Mouse (Mus musculus): ENCODE results near the gene Tmem138. TPM values are rescaled to one million over a fixed set of nuclear protein-coding genes. Genes with fewer than 3 reads are reported as not detected.
"Not testable (repeated sequence)": the region's sequence is repeated elsewhere in the genome, so short reads cannot be mapped to it uniquely, and the experiment has no call there.

The Tmem138 gene
- total RNA-seq, 1 experiment: 22.4 TPM

DNA sequence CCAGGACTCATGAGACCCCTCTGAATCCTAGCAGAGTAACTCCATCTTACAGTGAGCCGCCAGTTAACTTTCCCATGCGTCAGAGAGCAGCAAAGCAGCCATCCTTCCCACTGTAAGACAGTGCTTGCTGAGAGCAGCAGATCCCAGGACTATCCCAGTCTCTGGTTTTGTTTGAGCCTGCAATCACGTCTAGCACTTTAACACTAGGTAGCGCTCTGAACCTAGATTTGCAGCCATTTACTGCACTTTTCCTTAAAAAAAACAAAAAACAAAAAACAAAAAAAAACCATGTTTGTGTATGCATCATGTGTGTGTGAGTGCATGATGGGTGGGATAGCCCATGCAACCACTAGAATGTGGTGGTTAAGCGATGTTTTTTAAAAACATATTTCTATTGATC lies 17.1 kb downstream of the Tmem138 start:
- in situ Hi-C loops (cut with MboI; ENCODE audit: low sequenced_read_pairs in 2 of 2, unreplicated experiment in 2 of 2): no loop called here

DNA sequence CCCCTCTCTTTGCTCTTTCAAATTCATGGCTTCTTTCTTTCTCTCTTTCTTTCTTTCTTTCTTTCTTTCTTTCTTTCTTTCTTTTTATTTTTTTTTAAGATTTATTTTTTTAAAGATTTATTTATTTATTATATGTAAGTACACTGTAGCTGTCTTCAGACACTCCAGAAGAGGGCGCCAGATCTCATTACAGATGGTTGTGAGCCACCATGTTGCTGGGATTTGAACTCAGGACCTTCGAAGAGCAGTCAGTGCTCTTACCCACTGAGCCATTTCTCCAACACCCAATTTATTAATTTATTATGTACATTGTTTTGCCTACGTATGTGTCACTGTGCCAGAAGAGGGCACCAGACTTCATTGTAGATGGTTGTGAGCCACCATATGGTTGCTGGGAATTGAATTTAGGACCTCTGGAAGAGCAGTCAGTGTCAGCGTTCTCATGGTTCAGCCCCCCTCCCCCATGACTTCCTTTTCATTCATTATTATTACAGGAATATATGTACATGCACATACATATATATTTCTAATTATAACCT lies 19.3 kb downstream of the Tmem138 start:
- H3K4me1 ChIP-seq (ENCODE audit: control insufficient read depth in 2 of 2, insufficient read depth in 2 of 2, low read length in 2 of 2, poor library complexity in 1 of 2); H3K36me3 ChIP-seq (ENCODE audit: control insufficient read depth, insufficient read depth, low read length, poor library complexity, severe bottlenecking); H3K9ac ChIP-seq (ENCODE audit: insufficient read depth, low read depth, low read length, poor library complexity, severe bottlenecking); H3K9me3 ChIP-seq (ENCODE audit: control insufficient read depth, insufficient read depth, low read depth, low read length); H3K27ac ChIP-seq (ENCODE audit: insufficient read depth, low read depth, low read length, poor library complexity, severe bottlenecking); H3K4me3 ChIP-seq (ENCODE audit: insufficient read depth in 1 of 2, low read depth in 1 of 2, low read length in 2 of 2, poor library complexity in 1 of 2, severe bottlenecking in 1 of 2); in situ Hi-C loops (cut with MboI; ENCODE audit: low sequenced_read_pairs in 2 of 2, unreplicated experiment in 2 of 2); DNase-seq (ENCODE audit: low read depth, low spot score): not testable (repeated sequence)

More for the DNA sequence above, 17.1 kb downstream of the Tmem138 start:
- H3K9ac ChIP-seq (ENCODE audit: insufficient read depth, low read depth, low read length, poor library complexity, severe bottlenecking): no peak overlapping the region
- H3K36me3 ChIP-seq (ENCODE audit: control insufficient read depth, insufficient read depth, low read length, poor library complexity, severe bottlenecking): no peaks in the 10 kb centered on the region
- TF ChIP-seq HCFC1 (IDR thresholded peaks at IDR 0.05; ENCODE audit: borderline replicate concordance, insufficient read depth, low read length): no peak
- peak; percentile 67 for TF ChIP-seq ZNF384 (IDR thresholded peaks at IDR 0.05; ENCODE audit: low read depth, low read length)
- H3K27ac ChIP-seq (ENCODE audit: insufficient read depth, low read depth, low read length, poor library complexity, severe bottlenecking): no peak overlapping the region
- H3K4me3 ChIP-seq (ENCODE audit: insufficient read depth in 1 of 2, low read depth in 1 of 2, low read length in 2 of 2, poor library complexity in 1 of 2, severe bottlenecking in 1 of 2): no peak overlapping the region
- DNase-seq (ENCODE audit: low read depth, low spot score): no peak
- H3K9me3 ChIP-seq (ENCODE audit: control insufficient read depth, insufficient read depth, low read depth, low read length): no peaks in the 10 kb centered on the region
- H3K4me1 ChIP-seq (ENCODE audit: control insufficient read depth in 2 of 2, insufficient read depth in 2 of 2, low read length in 2 of 2, poor library complexity in 1 of 2): no peaks in the 10 kb centered on the region; a peak in 1 of 4 replicates

- Histone ChIP-seq H3K36me3 (ENCODE audit: control insufficient read depth, insufficient read depth, low read length, poor library complexity, severe bottlenecking) (no peaks in the 10 kb centered on the region), H3K4me1 (ENCODE audit: control insufficient read depth in 2 of 2, insufficient read depth in 2 of 2, low read length in 2 of 2, poor library complexity in 1 of 2) (no peaks in the 10 kb centered on the region; a peak in 1 of 4 replicates), H3K9ac (ENCODE audit: insufficient read depth, low read depth, low read length, poor library complexity, severe bottlenecking) (no peak overlapping the region), H3K4me3 (ENCODE audit: insufficient read depth in 1 of 2, low read depth in 1 of 2, low read length in 2 of 2, poor library complexity in 1 of 2, severe bottlenecking in 1 of 2) (no peak overlapping the region), H3K9me3 (ENCODE audit: control insufficient read depth, insufficient read depth, low read depth, low read length) (no peaks in the 10 kb centered on the region), H3K27ac (ENCODE audit: insufficient read depth, low read depth, low read length, poor library complexity, severe bottlenecking) (no peak overlapping the region)
- in situ Hi-C loops (cut with MboI; ENCODE audit: low sequenced_read_pairs in 2 of 2, unreplicated experiment in 2 of 2): no loop called here
- TF ChIP-seq ZC3H11A (IDR thresholded peaks at IDR 0.05; ENCODE audit: borderline replicate concordance, low read depth, low read length): no peak
- TF ChIP-seq HCFC1 (IDR thresholded peaks at IDR 0.05; ENCODE audit: borderline replicate concordance, insufficient read depth, low read length): no peak
- TF ChIP-seq CHD2 (IDR thresholded peaks at IDR 0.05; ENCODE audit: low read depth, low read length): no peak
- no peak for TF ChIP-seq ZNF384 (IDR thresholded peaks at IDR 0.05; ENCODE audit: low read depth, low read length)
- no peak for TF ChIP-seq MAFK (IDR thresholded peaks at IDR 0.05; ENCODE audit: insufficient read depth, low read depth, low read length)
- no peak for DNase-seq (ENCODE audit: low read depth, low spot score)
Measured at GRCm38 (mm10) chr19:10557430-10557829, 19.7 kb downstream of the Tmem138 start.

- TF ChIP-seq CHD2 (IDR thresholded peaks at IDR 0.05; ENCODE audit: low read depth, low read length) (no peak), ZNF384 (IDR thresholded peaks at IDR 0.05; ENCODE audit: low read depth, low read length) (no peak), HCFC1 (IDR thresholded peaks at IDR 0.05; ENCODE audit: borderline replicate concordance, insufficient read depth, low read length) (no peak), ZC3H11A (IDR thresholded peaks at IDR 0.05; ENCODE audit: borderline replicate concordance, low read depth, low read length) (no peak), MAFK (IDR thresholded peaks at IDR 0.05; ENCODE audit: insufficient read depth, low read depth, low read length) (no peak)
- H3K36me3 ChIP-seq (ENCODE audit: control insufficient read depth, insufficient read depth, low read length, poor library complexity, severe bottlenecking): no peaks in the 10 kb centered on the region
- DNase-seq (ENCODE audit: low read depth, low spot score): no peak
- no peak overlapping the region for H3K4me3 ChIP-seq (ENCODE audit: insufficient read depth in 1 of 2, low read depth in 1 of 2, low read length in 2 of 2, poor library complexity in 1 of 2, severe bottlenecking in 1 of 2)
- in situ Hi-C loops (cut with MboI; ENCODE audit: low sequenced_read_pairs in 2 of 2, unreplicated experiment in 2 of 2): no loop called here
- no peak overlapping the region for H3K27ac ChIP-seq (ENCODE audit: insufficient read depth, low read depth, low read length, poor library complexity, severe bottlenecking)
- no peaks in the 10 kb centered on the region; a peak in 1 of 4 replicates for H3K4me1 ChIP-seq (ENCODE audit: control insufficient read depth in 2 of 2, insufficient read depth in 2 of 2, low read length in 2 of 2, poor library complexity in 1 of 2)
- no peaks in the 10 kb centered on the region for H3K9me3 ChIP-seq (ENCODE audit: control insufficient read depth, insufficient read depth, low read depth, low read length)
- H3K9ac ChIP-seq (ENCODE audit: insufficient read depth, low read depth, low read length, poor library complexity, severe bottlenecking): no peak overlapping the region
Measured at GRCm38 (mm10) chr19:10557001-10557400, 20.2 kb downstream of the Tmem138 start.

Measured in ES-E14 (cell line).